In genomic region chr8:49174956-49175355, GRCm38 (mm10) we compare ENCODE assay signal across 22 mouse cellular contexts.
DNase-seq lines count a peak whose midpoint lies in the region; TF ChIP-seq lines count a peak whose summit lies in the region.
"Had no signal": no experiment of that assay in that cellular context is flagged by ENCODE, and none has a peak within 500 bp of the region (broad histone marks: within the 10 kb centered on the region; RNA-seq: fewer than 3 reads in every experiment).

No protein-coding gene starts in this region.

- no peaks in the 10 kb centered on the region for H3K9me3 ChIP-seq in ES-E14 (ENCODE audit: control insufficient read depth, insufficient read depth, low read depth, low read length)
- H3K9me3 ChIP-seq: embryonic facial prominence, embryonic 13.5 days; embryonic facial prominence, embryonic 15.5 days; forebrain, embryonic 10.5 days; forebrain, embryonic 12.5 days had no signal

- DNase-seq in retina, embryonic 14.5 days (ENCODE audit: low spot score): peak; percentile 26
- no peak for DNase-seq in retina, postnatal 1 day
- DNase-seq in ES-E14 (ENCODE audit: low read depth, low spot score) (peak; percentile 11), R1 (ENCODE audit: low read depth, low spot score) (peak; percentile 76)
- no peak for DNase-seq in frontal cortex, adult 2 months (ENCODE audit: extremely low spot score in 1 of 2, low spot score in 1 of 2)
- no peak for DNase-seq in adrenal gland, adult (ENCODE audit: inconsistent age in 2 of 2, low spot score in 1 of 2)
- no peak for DNase-seq in frontal cortex, postnatal 14 days (ENCODE audit: low spot score in 2 of 2)
- DNase-seq: adrenal gland, adult 2 months; adrenal gland, postnatal 10 days; adrenal gland, postnatal 25 days; cerebellum, adult 11 months; cerebellum, adult 18-20 months; cerebellum, adult 8-10 months; cerebellum, adult 9-11 months; cerebellum, postnatal 14 days; cerebellum, postnatal 36 days; embryo, embryonic 11 days had no signal

- H3K4me3 ChIP-seq in ES-E14 (ENCODE audit: insufficient read depth in 1 of 2, low read depth in 1 of 2, low read length in 2 of 2, poor library complexity in 1 of 2, severe bottlenecking in 1 of 2): no peak overlapping the region
- H3K4me3 ChIP-seq: embryonic facial prominence, embryonic 13.5 days; embryonic facial prominence, embryonic 15.5 days; erythroblast, embryonic 14.5 days; forebrain, embryonic 10.5 days; forebrain, embryonic 12.5 days had no signal

- no peaks in the 10 kb centered on the region for H3K4me1 ChIP-seq in ES-E14 (ENCODE audit: control insufficient read depth in 2 of 2, insufficient read depth in 2 of 2, low read length in 2 of 2, poor library complexity in 1 of 2)
- H3K4me1 ChIP-seq: embryonic facial prominence, embryonic 13.5 days; embryonic facial prominence, embryonic 15.5 days; forebrain, embryonic 12.5 days had no signal

- in situ Hi-C loops in ES-E14 (cut with MboI; ENCODE audit: low sequenced_read_pairs in 2 of 2, unreplicated experiment in 2 of 2): no loop called here

- H3K36me3 ChIP-seq in ES-E14 (ENCODE audit: control insufficient read depth, insufficient read depth, low read length, poor library complexity, severe bottlenecking): no peaks in the 10 kb centered on the region
- H3K36me3 ChIP-seq: embryonic facial prominence, embryonic 13.5 days; embryonic facial prominence, embryonic 15.5 days; forebrain, embryonic 10.5 days; forebrain, embryonic 12.5 days had no signal

- H3K9ac ChIP-seq in ES-E14 (ENCODE audit: insufficient read depth, low read depth, low read length, poor library complexity, severe bottlenecking): no peak overlapping the region
- H3K9ac ChIP-seq: embryonic facial prominence, embryonic 13.5 days; embryonic facial prominence, embryonic 15.5 days; forebrain, embryonic 12.5 days had no signal

- no peak overlapping the region for H3K27ac ChIP-seq in ES-E14 (ENCODE audit: insufficient read depth, low read depth, low read length, poor library complexity, severe bottlenecking)
- H3K27ac ChIP-seq: embryonic facial prominence, embryonic 13.5 days; embryonic facial prominence, embryonic 15.5 days; forebrain, embryonic 10.5 days; forebrain, embryonic 12.5 days had no signal

TF ChIP-seq in ES-E14, 5 proteins besides CTCF, POLR2A, EP300 and RAD21:
- TF ChIP-seq ZC3H11A (IDR thresholded peaks at IDR 0.05; ENCODE audit: borderline replicate concordance, low read depth, low read length) (no peak), ZNF384 (IDR thresholded peaks at IDR 0.05; ENCODE audit: low read depth, low read length) (no peak), CHD2 (IDR thresholded peaks at IDR 0.05; ENCODE audit: low read depth, low read length) (no peak), HCFC1 (IDR thresholded peaks at IDR 0.05; ENCODE audit: borderline replicate concordance, insufficient read depth, low read length) (no peak), MAFK (IDR thresholded peaks at IDR 0.05; ENCODE audit: insufficient read depth, low read depth, low read length) (no peak)

Comparison
In these comparisons a context has a peak if more than half of its experiments do, and no peak if none do; other contexts are left out.
1. DNase-seq: peak in retina, embryonic 14.5 days (single experiment), ES-E14 (single experiment) and R1 (single experiment); none in retina, postnatal 1 day (single experiment), frontal cortex, adult 2 months (0 of 2), adrenal gland, adult (0 of 2) and frontal cortex, postnatal 14 days (0 of 2).